Mouse (Mus musculus) G1E-ER4 (cell line): Measurements from ENCODE around the gene Gm21119. TPM values are rescaled to one million over a fixed set of nuclear protein-coding genes. Genes with fewer than 3 reads are reported as not detected.
"Not testable (repeated sequence)": the region's sequence is repeated elsewhere in the genome, so short reads cannot be mapped to it uniquely, and the experiment has no call there.

Experiments used
- GATA1 ChIP-seq: IDR thresholded peaks from one replicate; pipeline ENCODE4 v1.8.0; 2012; ENCODE audit warnings: low read length, inconsistent platforms
- polyA plus RNA-seq: library from polyadenylated mRNA; stranded (reverse); fragments of >175 nt; gene quantifications from 2 replicates; pipeline ENCODE4 v1.2.3, GENCODE M21; 2012

Gene Gm21119
- not detected in 2 replicates for polyA plus RNA-seq

DNA sequence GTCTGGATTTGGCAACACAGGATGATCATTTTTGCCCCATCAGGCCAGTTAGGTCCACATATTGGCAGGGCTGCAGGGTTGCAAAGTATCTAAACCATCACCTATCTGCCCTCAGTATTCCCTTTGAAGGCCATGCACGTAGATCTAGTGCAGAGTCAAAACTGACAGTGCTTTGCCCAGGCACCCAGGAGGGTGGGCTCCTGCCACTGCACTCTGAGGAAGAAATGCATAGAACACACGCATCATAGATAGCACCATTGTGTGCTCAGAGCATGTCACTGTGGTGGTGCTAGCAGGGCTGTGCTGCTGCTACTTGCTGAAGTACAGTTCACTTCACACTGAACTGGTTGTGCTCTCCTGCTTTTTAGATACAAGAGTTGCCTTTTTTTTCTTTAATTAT, at the start of gene Gm21119:
TSS of gene Gm21119 (plus strand) at position 301 of the 400 bp plus-strand sequence.
- TF ChIP-seq GATA1: not testable (repeated sequence)
